Mouse (Mus musculus) stomach, embryonic 16.5 days (tissue): ENCODE data around the gene Rpia. TPM values are rescaled to one million over a fixed set of nuclear protein-coding genes. Genes with fewer than 3 reads are reported as not detected.

Experiments used
- ATAC-seq: fragments of 200-750 bp; cut with Nextera tagmentation; 2 replicates; pipeline ENCODE4 v1.8.0; 2017; ENCODE audit warnings: moderate number of reproducible peaks, moderate TSS enrichment; ENCODE audit not compliant: insufficient read depth, low FRiP score
- H3K27ac ChIP-seq: fragments of 300-500 bp; sonication (generic); 2 replicates; pipeline ENCODE4 v1.5.1; 2014; ENCODE audit warnings: low read length
- H3K27me3 ChIP-seq: fragments of 300-500 bp; sonication (generic); 2 replicates; pipeline ENCODE4 v1.6.1; 2014; ENCODE audit warnings: low read length, control low read depth, mixed read lengths; ENCODE audit not compliant: control insufficient read depth, insufficient read depth
- H3K36me3 ChIP-seq: fragments of 300-500 bp; sonication (generic); 2 replicates; pipeline ENCODE4 v1.6.1; 2014; ENCODE audit warnings: low read length; ENCODE audit not compliant: control insufficient read depth, insufficient read depth
- H3K4me1 ChIP-seq: fragments of 300-500 bp; sonication (generic); 2 replicates; pipeline ENCODE4 v1.6.1; 2014; ENCODE audit warnings: low read length, control low read depth, mixed read lengths; ENCODE audit not compliant: control insufficient read depth, insufficient read depth
- H3K4me2 ChIP-seq: fragments of 300-500 bp; sonication (generic); 2 replicates; pipeline ENCODE4 v1.6.1; 2014; ENCODE audit warnings: low read depth, low read length, mixed read lengths
- H3K4me3 ChIP-seq: fragments of 300-500 bp; sonication (generic); replicated peaks from 2 replicates; pipeline ENCODE4 v1.5.1; 2014; ENCODE audit warnings: mild to moderate bottlenecking, low read length
- H3K9ac ChIP-seq: fragments of 300-500 bp; sonication (generic); 2 replicates; pipeline ENCODE4 v1.6.1; 2014; ENCODE audit warnings: low read length
- H3K9me3 ChIP-seq: fragments of 300-500 bp; sonication (generic); replicated peaks from 2 replicates; pipeline ENCODE4 v1.6.1; 2016; ENCODE audit warnings: low read length, control low read depth; ENCODE audit not compliant: control insufficient read depth
- WGBS: fragments of 180-500 bp; shearing (Covaris S2); extraction: QIAGEN DNeasy Blood & Tissue Kit; methylation state at CpG from one replicate; pipeline ENCODE4 v1.1.7; 2014; 5-methylcytosine and 5-hydroxymethylcytosine counted together
- polyA plus RNA-seq: library from polyadenylated mRNA; unstranded; fragments of >200 nt; fragmentation: Nextera tagmentation; extraction: Ambion mirVana; gene quantifications from 2 replicates; pipeline ENCODE4 v1.2.1, GENCODE M21; 2015

Rpia gene
- polyA plus RNA-seq, 1 experiment from 2014 or later, result 3.5 TPM

DNA sequence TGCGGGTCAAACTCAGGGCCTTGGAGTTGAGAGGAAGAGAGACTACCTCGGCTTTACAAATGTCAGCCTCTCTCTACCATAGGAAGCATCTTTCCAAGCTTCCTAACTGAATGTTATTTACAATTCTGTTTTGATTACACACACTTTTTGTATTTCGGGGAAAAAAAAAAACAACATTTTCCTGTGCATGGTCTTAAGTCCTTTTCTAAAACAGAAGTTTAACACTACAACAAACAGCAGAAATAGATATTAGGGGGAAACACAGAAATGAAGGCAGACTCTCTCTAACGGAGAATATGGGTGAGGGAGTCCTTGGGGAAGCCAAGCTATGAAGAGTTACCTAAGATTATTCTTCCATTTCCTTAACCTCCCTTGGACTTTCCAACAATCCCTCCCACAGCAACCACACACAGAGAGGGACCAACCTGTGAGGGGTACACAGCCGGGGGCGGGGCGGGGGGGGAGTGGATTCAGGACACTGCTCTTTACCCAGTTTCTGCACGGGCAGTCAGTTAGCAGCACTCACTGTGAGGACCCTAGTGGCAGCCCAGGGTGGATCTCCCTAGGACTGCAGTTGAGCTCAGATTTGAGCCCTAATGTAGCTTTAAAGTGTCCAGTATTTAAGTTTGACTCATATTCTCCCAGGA is 40.7 kb downstream of the Rpia start:
- no peak overlapping the region for H3K9ac ChIP-seq
- H3K27me3 ChIP-seq, result no peaks in the 10 kb centered on the region
- no peak overlapping the region for H3K4me2 ChIP-seq
- no peak for ATAC-seq
- no peaks in the 10 kb centered on the region for H3K9me3 ChIP-seq
- no peak overlapping the region for H3K4me3 ChIP-seq
- H3K36me3 ChIP-seq, result no peaks in the 10 kb centered on the region
- H3K27ac ChIP-seq, result no peak overlapping the region
- WGBS, result 64% methylated on average over 8 of the region's 8 CpGs
- H3K4me1 ChIP-seq, result no peaks in the 10 kb centered on the region

DNA sequence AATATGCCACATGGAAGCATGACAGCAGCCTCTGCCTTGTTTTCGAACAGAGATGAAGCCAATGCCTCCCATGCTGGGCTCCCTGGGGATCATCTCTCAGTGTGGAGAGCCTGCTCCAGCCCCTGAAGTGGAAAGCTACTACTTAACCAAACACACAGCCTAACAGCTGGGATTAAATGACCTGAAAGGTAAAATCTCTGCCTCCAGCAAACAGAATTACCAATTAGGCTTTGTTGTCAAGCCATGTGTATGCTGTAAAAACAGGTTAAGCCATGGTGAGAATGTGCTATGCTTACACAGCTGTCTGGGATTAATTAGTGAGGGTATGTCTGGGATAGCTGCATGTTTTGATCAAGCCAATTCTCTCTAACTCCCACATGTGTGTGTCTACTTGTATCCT is 42.3 kb downstream of the Rpia start:
- WGBS, result 72% methylated on average over 1 of the region's 1 CpGs
- H3K27me3 ChIP-seq, result no peaks in the 10 kb centered on the region

DNA sequence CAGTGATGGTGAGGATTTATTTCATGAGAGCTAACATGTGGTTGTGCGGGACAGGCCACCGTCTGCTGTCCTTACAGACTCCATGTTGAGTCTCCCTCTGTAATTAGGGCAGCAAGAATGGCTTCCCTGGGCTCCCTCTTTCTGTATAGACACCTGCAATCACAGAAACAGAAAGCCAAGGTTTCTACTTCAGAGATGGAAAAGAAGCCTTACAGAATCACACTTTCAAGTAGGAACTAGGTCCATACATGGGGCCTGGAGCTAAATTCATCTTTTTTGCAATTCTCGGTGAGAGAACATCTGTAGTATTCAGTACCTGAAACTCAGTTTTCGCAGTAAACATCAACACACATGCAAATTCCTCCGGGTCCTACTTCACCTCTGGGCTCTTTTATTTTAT is 44.3 kb downstream of the Rpia start:
- ATAC-seq, result no peak
- no peak overlapping the region for H3K4me2 ChIP-seq
- WGBS, result 87% methylated on average over 5 of the region's 5 CpGs
- H3K27ac ChIP-seq, result no peak overlapping the region
- H3K36me3 ChIP-seq, result no peaks in the 10 kb centered on the region
- H3K9me3 ChIP-seq, result no peaks in the 10 kb centered on the region
- no peak overlapping the region for H3K9ac ChIP-seq
- H3K4me1 ChIP-seq, result no peaks in the 10 kb centered on the region
- no peak overlapping the region for H3K4me3 ChIP-seq
- no peaks in the 10 kb centered on the region for H3K27me3 ChIP-seq

More for the DNA sequence above, 42.3 kb downstream of the Rpia start:
- ATAC-seq, result no peak
- Histone ChIP-seq H3K36me3 (no peaks in the 10 kb centered on the region), H3K9me3 (no peaks in the 10 kb centered on the region), H3K4me2 (no peak overlapping the region), H3K4me1 (no peaks in the 10 kb centered on the region), H3K4me3 (no peak overlapping the region), H3K9ac (no peak overlapping the region), H3K27ac (no peak overlapping the region)

DNA sequence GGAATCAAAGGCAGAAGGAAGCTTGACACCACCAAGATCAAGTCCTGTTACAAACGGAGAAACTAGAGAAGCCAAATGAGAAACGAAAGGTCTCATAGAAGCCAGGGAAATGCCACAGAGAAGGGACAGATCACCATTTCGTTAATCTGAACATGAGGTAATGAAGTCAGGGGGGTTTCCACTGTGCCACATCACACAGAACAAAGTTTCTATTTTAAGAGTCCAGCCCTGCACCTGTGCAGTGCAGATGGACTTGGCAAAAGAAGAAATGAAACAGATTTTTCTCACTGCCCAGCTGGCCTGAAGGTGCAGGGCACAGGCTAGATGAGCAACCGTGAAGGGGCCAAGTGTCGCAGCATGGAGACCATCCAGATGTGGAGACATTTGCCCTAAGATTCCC is 48.1 kb downstream of the Rpia start:
- Histone ChIP-seq H3K4me1 (no peaks in the 10 kb centered on the region), H3K4me2 (no peak overlapping the region), H3K9me3 (no peaks in the 10 kb centered on the region), H3K36me3 (no peaks in the 10 kb centered on the region), H3K4me3 (no peak overlapping the region), H3K27me3 (no peaks in the 10 kb centered on the region), H3K9ac (no peak overlapping the region), H3K27ac (no peak overlapping the region)
- WGBS, result 85% methylated on average over 5 of the region's 5 CpGs
- no peak for ATAC-seq

DNA sequence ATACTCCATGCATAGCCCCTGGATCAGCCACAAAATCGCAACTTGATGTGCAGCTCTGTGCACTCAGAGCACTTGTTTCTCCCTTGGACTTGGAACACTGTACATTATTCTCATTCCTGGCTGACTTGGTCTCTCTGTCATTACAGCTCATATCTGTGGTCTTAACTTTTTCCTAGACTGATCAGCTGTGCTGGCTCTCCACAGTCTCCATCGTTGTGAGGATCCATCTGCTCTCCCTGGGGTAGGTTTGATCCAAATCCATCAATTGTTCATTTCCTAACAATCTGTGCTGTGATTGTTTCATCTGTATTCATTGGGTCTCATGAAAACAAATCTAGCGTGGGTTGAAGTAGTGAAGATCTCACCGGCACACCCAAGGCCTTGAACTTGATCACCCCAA is 49.2 kb downstream of the Rpia start:
- Histone ChIP-seq H3K9me3 (no peaks in the 10 kb centered on the region), H3K4me2 (no peak overlapping the region), H3K4me3 (no peak overlapping the region), H3K36me3 (no peaks in the 10 kb centered on the region), H3K27me3 (no peaks in the 10 kb centered on the region), H3K4me1 (no peaks in the 10 kb centered on the region), H3K27ac (no peak overlapping the region), H3K9ac (no peak overlapping the region)
- 85% methylated on average over 4 of the region's 4 CpGs for WGBS
- ATAC-seq, result no peak

DNA sequence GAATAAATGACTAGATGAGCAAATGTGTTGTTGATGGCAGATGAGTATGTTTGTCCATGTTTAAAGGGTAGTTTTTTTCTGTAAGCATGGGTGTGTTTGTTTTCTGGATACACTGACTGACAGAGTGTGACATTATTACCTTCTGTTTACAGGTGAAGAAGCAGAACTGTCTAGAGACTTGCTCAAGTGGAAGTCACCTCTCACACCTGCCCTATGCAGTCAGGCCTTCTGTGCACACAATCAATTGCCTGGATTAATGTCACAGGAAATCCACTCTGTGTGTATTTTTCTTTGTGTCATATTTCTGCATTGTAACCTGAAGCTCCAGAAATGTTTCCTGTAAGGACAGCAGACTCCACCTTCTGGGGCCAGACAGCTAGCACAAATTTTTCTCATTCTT is 51.5 kb downstream of the Rpia start:
- no peaks in the 10 kb centered on the region for H3K9me3 ChIP-seq
- no peak overlapping the region for H3K27ac ChIP-seq
- no peak overlapping the region for H3K4me3 ChIP-seq
- H3K27me3 ChIP-seq, result no peaks in the 10 kb centered on the region
- no peak overlapping the region for H3K4me2 ChIP-seq
- ATAC-seq, result no peak
- H3K9ac ChIP-seq, result no peak overlapping the region
- no peaks in the 10 kb centered on the region for H3K4me1 ChIP-seq
- H3K36me3 ChIP-seq, result no peaks in the 10 kb centered on the region

DNA sequence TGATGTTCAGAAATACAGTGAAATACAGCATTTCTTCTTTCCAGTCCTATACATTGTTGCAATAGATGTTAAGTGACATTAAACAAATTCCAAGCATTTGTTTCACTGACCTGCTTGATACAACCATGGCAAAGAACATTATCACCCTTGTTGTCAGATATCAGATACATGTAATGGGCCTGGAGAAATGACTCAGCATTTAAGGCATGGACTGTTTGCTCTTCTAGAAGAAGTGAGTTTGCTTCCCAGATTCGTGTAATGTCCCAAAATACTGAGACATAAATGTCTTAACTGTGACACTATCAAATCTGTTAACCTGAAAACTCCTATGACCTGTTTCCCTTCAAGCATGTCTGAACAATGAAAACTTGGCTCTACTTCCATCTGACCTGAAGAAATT is 52.6 kb downstream of the Rpia start:
- Histone ChIP-seq H3K36me3 (no peaks in the 10 kb centered on the region), H3K4me1 (no peaks in the 10 kb centered on the region), H3K27ac (no peak overlapping the region), H3K9me3 (no peaks in the 10 kb centered on the region), H3K27me3 (no peaks in the 10 kb centered on the region), H3K9ac (no peak overlapping the region), H3K4me3 (no peak overlapping the region), H3K4me2 (no peak overlapping the region)
- ATAC-seq, result no peak
- 62% methylated on average over 1 of the region's 1 CpGs for WGBS

DNA sequence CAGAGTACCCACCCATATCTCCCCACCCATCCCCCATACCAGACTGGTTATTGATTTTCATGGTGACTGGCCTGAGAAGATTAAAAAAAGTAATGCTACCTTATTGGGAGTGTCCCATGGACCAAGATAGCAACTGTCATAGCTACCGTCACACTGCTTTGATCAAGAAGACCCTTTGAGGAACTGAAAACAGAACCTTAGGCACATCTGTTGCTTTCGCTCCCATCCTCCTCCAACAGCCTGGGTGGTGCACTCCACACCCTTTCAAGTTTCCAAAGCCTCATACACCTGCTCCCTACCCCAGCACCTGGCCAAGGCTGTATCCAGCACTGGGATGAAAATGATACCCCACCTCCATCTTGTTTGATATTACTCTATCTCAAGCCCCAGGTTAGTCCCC is 56.5 kb downstream of the Rpia start:
- H3K9me3 ChIP-seq, result no peaks in the 10 kb centered on the region
- no peak overlapping the region for H3K4me2 ChIP-seq
- no peak overlapping the region for H3K4me3 ChIP-seq
- WGBS, result 86% methylated on average over 2 of the region's 2 CpGs
- no peaks in the 10 kb centered on the region for H3K4me1 ChIP-seq
- no peak overlapping the region for H3K9ac ChIP-seq
- no peak overlapping the region for H3K27ac ChIP-seq
- no peak for ATAC-seq
- H3K27me3 ChIP-seq, result no peaks in the 10 kb centered on the region
- no peaks in the 10 kb centered on the region for H3K36me3 ChIP-seq

DNA sequence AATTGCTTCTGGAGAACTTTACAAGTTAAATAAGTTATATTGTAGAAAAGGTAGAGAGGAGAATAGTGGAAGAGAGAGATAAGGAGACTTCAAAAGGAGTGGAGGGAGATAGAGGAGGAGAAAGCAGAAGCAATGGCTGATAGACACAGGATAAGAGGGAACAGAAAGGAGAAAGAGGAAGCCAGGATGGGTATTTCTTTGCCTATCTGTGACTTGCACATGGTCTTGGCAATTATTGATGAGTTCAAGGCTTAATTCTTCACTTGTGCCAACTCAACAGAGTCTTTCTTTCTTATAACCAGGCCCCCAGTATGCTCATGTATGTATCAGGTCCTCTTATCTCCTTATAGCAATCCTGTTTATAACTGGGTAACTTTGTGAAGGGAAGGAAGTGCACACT is 61.2 kb downstream of the Rpia start:
- no peaks in the 10 kb centered on the region for H3K36me3 ChIP-seq
- H3K4me3 ChIP-seq, result no peak overlapping the region
- no peaks in the 10 kb centered on the region for H3K4me1 ChIP-seq
- no peak overlapping the region for H3K27ac ChIP-seq
- H3K27me3 ChIP-seq, result no peaks in the 10 kb centered on the region
- no peaks in the 10 kb centered on the region for H3K9me3 ChIP-seq
- H3K4me2 ChIP-seq, result no peak overlapping the region
- no peak overlapping the region for H3K9ac ChIP-seq
- no peak for ATAC-seq

DNA sequence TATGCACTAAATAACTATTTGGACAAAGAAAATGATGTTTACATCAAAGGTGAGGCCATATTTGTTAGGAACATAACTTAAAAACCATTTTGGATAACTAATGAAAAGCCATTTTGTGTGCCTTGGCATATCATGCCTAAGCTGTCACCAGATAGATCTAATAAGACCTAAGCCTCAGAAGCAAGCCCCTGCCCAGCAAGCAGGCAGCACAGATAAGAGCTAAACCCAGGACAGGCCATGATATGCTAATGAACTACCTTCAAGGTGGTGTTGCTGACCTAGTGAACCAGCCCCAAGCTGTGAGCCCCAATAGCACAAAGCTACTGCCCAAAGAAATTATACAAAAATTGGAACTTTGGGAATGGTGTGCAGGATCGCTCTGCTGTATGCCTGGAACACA is 62.9 kb downstream of the Rpia start:
- no peak overlapping the region for H3K4me2 ChIP-seq
- H3K27ac ChIP-seq, result no peak overlapping the region
- H3K36me3 ChIP-seq, result no peaks in the 10 kb centered on the region
- no peak for ATAC-seq
- H3K9me3 ChIP-seq, result no peaks in the 10 kb centered on the region
- 86% methylated on average over 1 of the region's 1 CpGs for WGBS
- no peaks in the 10 kb centered on the region for H3K27me3 ChIP-seq
- H3K4me3 ChIP-seq, result no peak overlapping the region
- no peak overlapping the region for H3K9ac ChIP-seq
- H3K4me1 ChIP-seq, result no peaks in the 10 kb centered on the region
